Mouse (Mus musculus): Measurements from ENCODE around the gene Adamts2.

Gene Adamts2

GRCm38 (mm10) chr11:50734129-50734528 is 132.2 kb downstream of the Adamts2 start:
- DNase-seq (ENCODE audit: low spot score): no peak

- DNase-seq (ENCODE audit: low spot score): no peak
Measured at GRCm38 (mm10) chr11:50736548-50736947, 134.7 kb downstream of the Adamts2 start.

GRCm38 (mm10) chr11:50738436-50738835 is 136.6 kb downstream of the Adamts2 start:
- DNase-seq (ENCODE audit: low spot score): no peak

GRCm38 (mm10) chr11:50739453-50739852 is 137.6 kb downstream of the Adamts2 start:
- no peak for DNase-seq (ENCODE audit: low spot score)

- no peak for DNase-seq (ENCODE audit: low spot score)
Measured at GRCm38 (mm10) chr11:50742146-50742545, 140.3 kb downstream of the Adamts2 start.

- DNase-seq (ENCODE audit: low spot score): no peak
Measured at GRCm38 (mm10) chr11:50744971-50745370, 143.1 kb downstream of the Adamts2 start.

GRCm38 (mm10) chr11:50746508-50746907 is 144.6 kb downstream of the Adamts2 start:
- DNase-seq (ENCODE audit: low spot score): no peak

GRCm38 (mm10) chr11:50750983-50751585 is 149.2 kb downstream of the Adamts2 start:
- DNase-seq (ENCODE audit: low spot score): no peak

- DNase-seq (ENCODE audit: low spot score): no peak
Measured at GRCm38 (mm10) chr11:50757741-50758140, 155.9 kb downstream of the Adamts2 start.

GRCm38 (mm10) chr11:50766461-50766860 is 164.6 kb downstream of the Adamts2 start:
- no peak for DNase-seq (ENCODE audit: low spot score)

- DNase-seq (ENCODE audit: low spot score): no peak
Measured at GRCm38 (mm10) chr11:50767039-50767438, 165.2 kb downstream of the Adamts2 start.

GRCm38 (mm10) chr11:50768995-50769749 is 167.3 kb downstream of the Adamts2 start:
- peak; percentile 59 for DNase-seq (ENCODE audit: low spot score)

- no peak for DNase-seq (ENCODE audit: low spot score)
Measured at GRCm38 (mm10) chr11:50771006-50771405, 169.1 kb downstream of the Adamts2 start.

GRCm38 (mm10) chr11:50797674-50798073 is 195.8 kb downstream of the Adamts2 start:
- no peak for DNase-seq (ENCODE audit: low spot score)

GRCm38 (mm10) chr11:50798836-50799235 is 197.0 kb downstream of the Adamts2 start:
- no peak for DNase-seq (ENCODE audit: low spot score)

GRCm38 (mm10) chr11:50814233-50814632 is 212.3 kb downstream of the Adamts2 start:
- DNase-seq (ENCODE audit: low spot score): no peak

GRCm38 (mm10) chr11:50826214-50826613 is 224.3 kb downstream of the Adamts2 start:
- no peak for DNase-seq (ENCODE audit: low spot score)

GRCm38 (mm10) chr11:50827010-50827953 is 225.4 kb downstream of the Adamts2 start, which contains the start of gene Zfp354c:
Gene Zfp354c (minus strand): TSS chr11:50827724.
- peak; percentile 50 for DNase-seq (ENCODE audit: low spot score)

GRCm38 (mm10) chr11:50835727-50836126 is 233.8 kb downstream of the Adamts2 start:
- DNase-seq (ENCODE audit: low spot score): no peak

- peak; percentile 63 for DNase-seq (ENCODE audit: low spot score)
Measured at GRCm38 (mm10) chr11:50841023-50841735, 239.3 kb downstream of the Adamts2 start, which contains the start of gene Zfp879. Gene Zfp879 (minus strand): TSS chr11:50841552.

GRCm38 (mm10) chr11:50845951-50846350 is 244.1 kb downstream of the Adamts2 start:
- no peak for DNase-seq (ENCODE audit: low spot score)

GRCm38 (mm10) chr11:50847047-50847446 is 245.2 kb downstream of the Adamts2 start:
- no peak for DNase-seq (ENCODE audit: low spot score)

All from urinary bladder, postnatal 10 days (tissue).